Mouse (Mus musculus) ES-E14 (cell line): ENCODE data around the gene Gpr34. TPM values are rescaled to one million over a fixed set of nuclear protein-coding genes. Genes with fewer than 3 reads are reported as not detected.
A peak's percentile ranks its signal among the peaks of the same experiment; 100 is the strongest.

Source experiments
- DNase-seq: peaks from one replicate; pipeline ENCODE4 v3.0.0-alpha.2; 2013; ENCODE audit warnings: low read depth, low spot score
- H3K27ac ChIP-seq: 2 replicates; pipeline ENCODE4 v1.5.1; 2012; ENCODE audit warnings: low read depth, mild to moderate bottlenecking, low read length, moderate library complexity, mixed read lengths; ENCODE audit not compliant: poor library complexity, insufficient read depth, severe bottlenecking
- H3K36me3 ChIP-seq: 2 replicates; pipeline ENCODE4 v1.6.1; 2012; ENCODE audit warnings: mild to moderate bottlenecking, low read length, moderate library complexity, mixed read lengths; ENCODE audit not compliant: control insufficient read depth, poor library complexity, insufficient read depth, severe bottlenecking
- H3K4me1 ChIP-seq, 2 experiments: fragments of 150-350 bp in 1 of 2; sonication (generic) in 1 of 2; 2 replicates each; pipeline ENCODE4 v1.6.1; 2012; ENCODE audit warnings: low read length in 2 of 2, mild to moderate bottlenecking in 1 of 2, mixed read lengths in 1 of 2; ENCODE audit not compliant: control insufficient read depth in 2 of 2, insufficient read depth in 2 of 2, poor library complexity in 1 of 2
- H3K4me3 ChIP-seq, 2 experiments: fragments of 150-350 bp in 1 of 2; sonication (generic) in 1 of 2; 2 replicates each; pipeline ENCODE4 v1.5.1; 2012; ENCODE audit warnings: low read length in 2 of 2, low read depth in 1 of 2, mild to moderate bottlenecking in 1 of 2, mixed read lengths in 1 of 2; ENCODE audit not compliant: insufficient read depth in 1 of 2, poor library complexity in 1 of 2, severe bottlenecking in 1 of 2
- H3K9ac ChIP-seq: 2 replicates; pipeline ENCODE4 v1.6.1; 2012; ENCODE audit warnings: low read depth, mild to moderate bottlenecking, low read length, mixed read lengths; ENCODE audit not compliant: poor library complexity, insufficient read depth, severe bottlenecking
- H3K9me3 ChIP-seq: fragments of 150-350 bp; sonication (generic); 2 replicates; pipeline ENCODE4 v1.6.1; 2012; ENCODE audit warnings: low read depth, mild to moderate bottlenecking, low read length; ENCODE audit not compliant: control insufficient read depth, insufficient read depth
- CHD2 ChIP-seq: IDR thresholded peaks from 2 replicates; pipeline ENCODE4 v1.6.1; 2014; ENCODE audit warnings: mild to moderate bottlenecking, low read depth, low read length, inconsistent platforms
- HCFC1 ChIP-seq: IDR thresholded peaks from 2 replicates; pipeline ENCODE4 v1.6.1; 2012; ENCODE audit warnings: low read length, inconsistent platforms, borderline replicate concordance; ENCODE audit not compliant: insufficient read depth
- MAFK ChIP-seq: IDR thresholded peaks from 2 replicates; pipeline ENCODE4 v1.6.1; 2014; ENCODE audit warnings: mild to moderate bottlenecking, low read depth, low read length, inconsistent platforms; ENCODE audit not compliant: insufficient read depth
- ZC3H11A ChIP-seq: IDR thresholded peaks from 2 replicates; pipeline ENCODE4 v1.6.1; 2012; ENCODE audit warnings: low read depth, mild to moderate bottlenecking, inconsistent platforms, low read length, borderline replicate concordance
- ZNF384 ChIP-seq: IDR thresholded peaks from 2 replicates; pipeline ENCODE4 v1.6.1; 2012; ENCODE audit warnings: low read depth, low read length, inconsistent platforms
- in situ Hi-C, 2 experiments: fragments of 600-800 bp; cut with MboI; formaldehyde crosslinking; loops; one replicate each; pipeline ENCODE4 v1.15.1; 2025; ENCODE audit warnings: low sequenced_read_pairs in 2 of 2, inconsistent platforms in 1 of 2; ENCODE audit not compliant: unreplicated experiment in 2 of 2
- total RNA-seq: library from RNA; depleted of rRNA; stranded (reverse); fragments of 300-350 nt; gene quantifications from 2 replicates; pipeline ENCODE4 v1.2.3, GENCODE M21; 2012

Gene Gpr34
- total RNA-seq, 1 experiment = not detected

GRCm38 (mm10) chrX:13652291-13652690 is 20.4 kb downstream of the Gpr34 start:
- in situ Hi-C loops = loop anchor here (25.0 kb wide), 1 partner anchor 415 kb away; no protein-coding TSS in a partner anchor
- Histone ChIP-seq H3K9ac (no peak overlapping the region), H3K27ac (no peak overlapping the region), H3K4me3 (no peak overlapping the region), H3K4me1 (no peaks in the 10 kb centered on the region), H3K9me3 (no peaks in the 10 kb centered on the region), H3K36me3 (no peaks in the 10 kb centered on the region)
- TF ChIP-seq ZNF384 (no peak), ZC3H11A (no peak), CHD2 (no peak), HCFC1 (no peak), MAFK (no peak)
- no peak for DNase-seq

GRCm38 (mm10) chrX:13655005-13655421 is 23.1 kb downstream of the Gpr34 start:
- DNase-seq = no peak
- Histone ChIP-seq H3K4me3 (no peak overlapping the region), H3K9me3 (no peaks in the 10 kb centered on the region), H3K9ac (no peak overlapping the region), H3K27ac (no peak overlapping the region), H3K4me1 (no peaks in the 10 kb centered on the region), H3K36me3 (no peaks in the 10 kb centered on the region)
- in situ Hi-C loops = loop anchor here (25.0 kb wide), 1 partner anchor 418 kb away; no protein-coding TSS in a partner anchor
- TF ChIP-seq HCFC1 = no peak
- no peak for TF ChIP-seq MAFK

- no peak for DNase-seq
- TF ChIP-seq MAFK (no peak), HCFC1 (no peak), ZC3H11A (no peak), CHD2 (no peak), ZNF384 (no peak)
- no peaks in the 10 kb centered on the region for H3K9me3 ChIP-seq
- H3K4me3 ChIP-seq = no peak overlapping the region
- H3K27ac ChIP-seq = no peak overlapping the region
- H3K9ac ChIP-seq = no peak overlapping the region
- in situ Hi-C loops = loop anchor here (25.0 kb wide), 1 partner anchor 419 kb away; no protein-coding TSS in a partner anchor
- no peaks in the 10 kb centered on the region for H3K4me1 ChIP-seq
- no peaks in the 10 kb centered on the region for H3K36me3 ChIP-seq
Observed at GRCm38 (mm10) chrX:13655906-13656305, 24.0 kb downstream of the Gpr34 start.

GRCm38 (mm10) chrX:13656721-13657120 is 24.8 kb downstream of the Gpr34 start:
- H3K9ac ChIP-seq = no peak overlapping the region
- in situ Hi-C loops = loop anchor here (25.0 kb wide), 1 partner anchor 419 kb away; no protein-coding TSS in a partner anchor
- TF ChIP-seq MAFK (no peak), ZC3H11A (0 out of 2 replicates have a peak, but pooled peaks have one; percentile 23), CHD2 (no peak), HCFC1 (no peak), ZNF384 (peak; percentile 98)
- DNase-seq = no peak
- no peak overlapping the region for H3K4me3 ChIP-seq
- no peaks in the 10 kb centered on the region for H3K9me3 ChIP-seq
- no peaks in the 10 kb centered on the region for H3K36me3 ChIP-seq
- H3K4me1 ChIP-seq = no peaks in the 10 kb centered on the region
- H3K27ac ChIP-seq = no peak overlapping the region
